Mouse (Mus musculus) lung, embryonic 16.5 days (tissue): ENCODE results near the gene Dbnl. TPM values are rescaled to one million over a fixed set of nuclear protein-coding genes. Genes with fewer than 3 reads are reported as not detected.
"Not testable (repeated sequence)": the region's sequence is repeated elsewhere in the genome, so short reads cannot be mapped to it uniquely, and the experiment has no call there.

Source experiments
- ATAC-seq: fragments of 200-750 bp; cut with Nextera tagmentation; 2 replicates; pipeline ENCODE4 v1.8.0; 2017; ENCODE audit warnings: low read depth, mild to moderate bottlenecking, moderate library complexity
- H3K27ac ChIP-seq: fragments of 300-500 bp; sonication (generic); 2 replicates; pipeline ENCODE4 v1.5.1; 2014; ENCODE audit warnings: mild to moderate bottlenecking, control low read depth, low read length
- H3K27me3 ChIP-seq: fragments of 300-500 bp; sonication (generic); 2 replicates; pipeline ENCODE4 v1.6.1; 2014; ENCODE audit warnings: low read depth, low read length, mixed read lengths; ENCODE audit not compliant: control insufficient read depth, insufficient read depth
- H3K36me3 ChIP-seq: fragments of 300-500 bp; sonication (generic); 2 replicates; pipeline ENCODE4 v1.6.1; 2014; ENCODE audit warnings: low read length; ENCODE audit not compliant: control insufficient read depth, insufficient read depth
- H3K4me1 ChIP-seq: fragments of 300-500 bp; sonication (generic); replicated peaks from 2 replicates; pipeline ENCODE4 v1.6.1; 2014; ENCODE audit warnings: low read length, mixed read lengths; ENCODE audit not compliant: control insufficient read depth, insufficient read depth
- H3K4me2 ChIP-seq: fragments of 300-500 bp; sonication (generic); 2 replicates; pipeline ENCODE4 v1.6.1; 2014; ENCODE audit warnings: low read depth, low read length, control low read depth
- H3K4me3 ChIP-seq: fragments of 300-500 bp; sonication (generic); 2 replicates; pipeline ENCODE4 v1.5.1; 2014; ENCODE audit warnings: mild to moderate bottlenecking, low read length, control low read depth
- H3K9ac ChIP-seq: fragments of 300-500 bp; sonication (generic); 2 replicates; pipeline ENCODE4 v1.6.1; 2014; ENCODE audit warnings: low read length, control low read depth
- H3K9me3 ChIP-seq: fragments of 300-500 bp; sonication (generic); 2 replicates; pipeline ENCODE4 v1.6.1; 2016; ENCODE audit warnings: low read length; ENCODE audit not compliant: control insufficient read depth
- WGBS: fragments of 180-500 bp; shearing (Covaris S2); extraction: QIAGEN DNeasy Blood & Tissue Kit; methylation state at CpG from one replicate; pipeline ENCODE4 v1.1.7; 2014; 5-methylcytosine and 5-hydroxymethylcytosine counted together
- polyA plus RNA-seq: library from polyadenylated mRNA; unstranded; fragments of >200 nt; fragmentation: Nextera tagmentation; extraction: Ambion mirVana; gene quantifications from 2 replicates; pipeline ENCODE4 v1.2.1, GENCODE M21; 2015

The Dbnl gene
- polyA plus RNA-seq, 1 experiment from 2014 or later: 111 TPM

DNA sequence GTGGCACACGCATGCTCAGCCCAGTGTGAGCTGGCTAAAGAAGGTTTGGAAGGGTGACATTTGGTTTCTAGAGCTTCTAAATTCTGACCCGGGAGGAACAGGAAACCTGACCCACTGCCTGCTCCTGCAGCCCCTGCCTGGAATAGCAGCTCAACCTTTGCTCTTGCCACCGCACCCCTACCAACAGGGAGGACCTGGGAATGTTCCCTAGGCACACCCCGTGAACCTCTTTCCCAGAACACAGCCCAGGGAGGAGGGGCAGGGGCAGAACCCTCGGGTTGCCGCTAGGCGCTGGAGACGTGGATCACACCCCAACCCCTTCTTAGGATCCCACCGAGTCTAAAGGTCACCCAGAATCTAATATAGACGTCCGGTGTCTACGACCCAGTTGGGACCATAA, 13.7 kb downstream of the Dbnl start:
- 58% methylated on average over 12 of the region's 12 CpGs for WGBS
- Histone ChIP-seq H3K27ac (peak overlapping the region; percentile 18; the same call in 1 of the 2 replicates), H3K27me3 (no peaks in the 10 kb centered on the region), H3K4me1 (peaks cover 19% of the 10 kb centered on the region), H3K9me3 (no peaks in the 10 kb centered on the region), H3K36me3 (peaks cover 19% of the 10 kb centered on the region), H3K4me2 (no peak overlapping the region), H3K4me3 (no peak overlapping the region), H3K9ac (no peak overlapping the region)
- ATAC-seq: no peak

DNA sequence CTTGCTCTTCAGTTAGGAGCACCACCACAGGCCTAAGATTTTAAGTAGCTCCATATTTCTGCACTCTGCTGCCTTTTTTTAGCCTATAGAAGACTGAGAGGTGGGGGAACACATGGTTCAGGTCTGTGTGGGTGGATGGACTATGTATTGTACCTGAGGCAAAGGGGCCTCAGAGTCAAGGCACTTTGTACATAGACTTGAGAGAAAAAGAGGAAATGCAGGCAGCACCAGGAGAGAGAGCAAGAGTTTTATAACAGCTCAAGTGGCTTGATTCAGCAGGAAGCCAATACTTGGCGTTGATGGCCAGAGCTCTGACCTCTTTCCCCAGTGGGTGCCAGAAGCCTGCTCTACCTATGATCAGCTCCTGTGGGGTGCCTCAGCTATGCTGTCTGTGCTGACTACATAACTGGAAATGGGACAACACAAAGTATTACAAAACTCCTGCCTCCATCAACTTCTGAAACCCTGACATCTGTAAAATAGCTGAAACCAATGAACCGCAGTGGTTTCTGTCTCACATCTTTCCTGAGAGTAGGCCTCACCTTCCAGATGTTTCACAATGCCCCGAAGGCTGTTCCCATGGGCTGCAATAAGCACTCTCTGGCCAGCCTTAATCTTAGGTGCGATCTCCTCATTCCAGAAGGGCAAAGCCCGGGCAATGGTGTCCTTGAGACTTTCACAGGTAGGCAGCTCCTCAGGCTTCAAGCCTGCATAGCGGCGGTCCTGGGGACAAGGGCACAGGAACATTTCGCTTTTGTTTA, 14.3 kb downstream of the Dbnl start:
- WGBS: 54% methylated on average over 8 of the region's 8 CpGs
- Histone ChIP-seq H3K4me3 (no peak overlapping the region), H3K4me2 (no peak overlapping the region), H3K27me3 (no peaks in the 10 kb centered on the region), H3K9me3 (no peaks in the 10 kb centered on the region), H3K4me1 (peaks cover 19% of the 10 kb centered on the region), H3K36me3 (peaks cover 13% of the 10 kb centered on the region), H3K9ac (no peak overlapping the region; the same call in 1 of the 2 replicates), H3K27ac (peak overlapping the region; percentile 18; the same call in 1 of the 2 replicates)
- peak; percentile 11; the same call in 1 of the 2 replicates for ATAC-seq

DNA sequence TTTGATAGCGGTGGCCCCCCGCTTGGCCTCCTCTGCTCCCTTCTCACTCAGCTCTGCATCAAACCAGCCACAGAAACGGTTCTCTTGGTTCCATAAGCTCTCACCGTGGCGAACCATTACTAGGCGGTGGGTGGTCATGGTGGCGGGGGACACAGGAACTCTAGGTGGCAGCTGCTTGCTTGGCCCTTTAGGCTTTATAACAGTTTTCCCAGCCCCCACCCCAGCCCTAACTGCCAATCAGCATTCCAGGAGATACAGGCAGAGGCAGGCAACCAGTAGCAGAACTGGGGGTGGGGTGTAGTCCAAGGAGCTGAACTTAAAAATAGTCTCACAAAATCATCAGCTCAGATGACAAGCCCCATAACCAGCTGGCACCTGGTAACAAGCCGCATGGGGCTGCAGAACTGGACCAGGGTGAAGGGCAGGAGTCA, 15.3 kb downstream of the Dbnl start, which contains the start of gene Pgam2:
Gene Pgam2, minus strand, starts transcription at position 183 of the 431 bp plus-strand sequence.
- no peak for ATAC-seq
- Histone ChIP-seq H3K27ac (peak within 1 kb of the TSS; percentile 18; the same call in 1 of the 2 replicates), H3K4me3 (no peak within 1 kb of the TSS), H3K4me2 (0 out of 2 replicates have a peak within 1 kb of the TSS, but pooled peaks have one; percentile 3), H3K4me1 (peaks cover 19% of the 10 kb centered on the region), H3K9me3 (no peaks in the 10 kb centered on the region), H3K9ac (no peak within 1 kb of the TSS; the same call in 1 of the 2 replicates), H3K27me3 (no peaks in the 10 kb centered on the region), H3K36me3 (peaks cover 6% of the 10 kb centered on the region)
- 37% methylated on average over 8 of the region's 8 CpGs for WGBS

DNA sequence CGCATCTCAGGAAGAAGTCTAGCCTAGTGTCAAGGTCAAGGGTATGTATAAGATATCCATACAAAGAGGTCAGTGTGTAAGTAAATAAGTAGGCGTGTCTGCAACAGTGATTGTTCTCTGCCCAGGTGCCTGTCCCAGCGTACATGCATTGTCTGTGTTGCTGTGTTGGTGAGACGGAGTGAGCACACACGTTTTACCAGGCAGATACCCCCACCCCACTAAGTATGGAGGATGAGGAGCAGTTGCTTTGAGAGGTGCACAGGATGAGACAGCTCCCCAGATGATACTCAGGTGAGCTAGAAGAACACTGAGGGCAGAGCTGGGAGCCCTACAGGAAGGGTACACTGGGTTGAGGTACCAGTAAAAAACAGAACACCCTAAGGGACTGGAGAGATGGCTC, 15.9 kb downstream of the Dbnl start:
- H3K27ac ChIP-seq: no peak overlapping the region
- whole genome bisulfite sequencing: 54% methylated on average over 5 of the region's 5 CpGs

DNA sequence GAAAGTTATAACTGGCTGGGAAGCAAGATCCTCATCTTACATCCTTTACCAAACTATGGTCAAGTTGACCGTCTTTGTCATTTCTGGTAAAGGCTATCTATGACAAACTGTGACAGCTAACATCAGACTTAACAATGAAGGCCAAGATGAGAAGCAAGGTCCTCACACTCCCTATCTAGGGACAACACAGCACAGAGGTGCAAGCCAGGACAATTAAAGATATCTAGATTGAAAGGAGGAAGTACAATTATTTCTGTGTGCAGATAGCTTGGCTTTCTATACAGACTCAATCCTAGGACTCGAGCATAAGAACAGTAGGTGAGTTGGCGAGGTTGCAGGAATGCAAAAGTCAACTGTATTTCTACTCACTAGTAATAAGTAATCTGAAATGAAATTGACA, 17.4 kb downstream of the Dbnl start:
- no peak for ATAC-seq
- no peaks in the 10 kb centered on the region for H3K9me3 ChIP-seq
- H3K27me3 ChIP-seq: no peaks in the 10 kb centered on the region
- no peak overlapping the region for H3K4me3 ChIP-seq
- no peak overlapping the region for H3K27ac ChIP-seq
- H3K4me2 ChIP-seq: no peak overlapping the region
- H3K36me3 ChIP-seq: no peaks in the 10 kb centered on the region; the same call in 1 of the 2 replicates
- 78% methylated on average over 3 of the region's 3 CpGs for WGBS
- H3K4me1 ChIP-seq: peaks cover 14% of the 10 kb centered on the region
- no peak overlapping the region for H3K9ac ChIP-seq

More for the DNA sequence above, 15.9 kb downstream of the Dbnl start:
- H3K27me3 ChIP-seq: no peaks in the 10 kb centered on the region
- H3K4me1 ChIP-seq: peaks cover 19% of the 10 kb centered on the region
- H3K9me3 ChIP-seq: no peaks in the 10 kb centered on the region
- H3K4me2 ChIP-seq: no peak overlapping the region
- no peak overlapping the region for H3K4me3 ChIP-seq
- H3K9ac ChIP-seq: no peak overlapping the region
- no peak for ATAC-seq
- H3K36me3 ChIP-seq: no peaks in the 10 kb centered on the region; the same call in none of the 2 replicates

DNA sequence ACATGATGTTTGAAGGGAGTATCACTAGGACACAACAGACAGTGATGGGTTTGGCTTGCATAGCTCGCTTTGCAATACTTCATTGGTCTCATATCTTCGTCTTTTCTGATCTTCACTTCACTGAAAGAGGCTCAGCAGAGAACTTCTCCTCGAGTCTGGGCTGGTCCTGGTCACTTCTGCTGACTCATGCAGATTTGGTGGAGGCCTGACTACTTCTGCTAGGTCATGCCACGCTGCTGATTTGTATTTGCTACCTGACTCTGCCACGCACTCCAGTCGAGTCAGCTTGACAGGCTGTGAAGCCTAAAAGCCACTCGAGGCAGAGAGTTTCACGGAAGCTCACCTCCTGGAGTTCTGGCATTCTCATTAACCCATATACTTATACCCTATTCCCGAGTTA, 19.7 kb downstream of the Dbnl start:
- Histone ChIP-seq H3K4me3 (no peak overlapping the region), H3K36me3 (no peaks in the 10 kb centered on the region), H3K9ac (no peak overlapping the region), H3K27ac (no peak overlapping the region), H3K9me3 (no peaks in the 10 kb centered on the region), H3K27me3 (no peaks in the 10 kb centered on the region), H3K4me1 (peaks cover 8% of the 10 kb centered on the region), H3K4me2 (no peak overlapping the region)
- 79% methylated on average over 9 of the region's 9 CpGs for WGBS
- ATAC-seq: no peak

DNA sequence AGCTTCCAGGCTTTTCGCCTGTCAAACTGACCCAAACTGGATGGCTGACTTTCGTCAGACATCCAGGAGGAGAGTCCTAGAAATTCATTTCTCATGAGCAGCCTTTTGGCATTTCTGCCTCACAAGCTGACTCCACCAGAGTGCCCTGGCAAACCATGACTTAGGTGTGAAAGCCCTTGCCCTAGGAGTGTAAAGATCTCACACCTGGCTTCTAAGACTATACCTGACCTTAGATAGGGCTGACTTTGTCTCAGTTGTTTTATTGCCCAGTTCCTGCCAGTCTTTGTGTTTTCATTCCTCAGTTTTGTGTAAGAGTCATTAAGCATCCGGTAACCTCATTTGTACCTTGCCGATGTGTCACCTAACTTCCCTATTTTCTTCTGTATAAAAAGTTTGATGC, 21.2 kb downstream of the Dbnl start:
- H3K36me3 ChIP-seq, H3K4me3 ChIP-seq, H3K9me3 ChIP-seq, H3K4me2 ChIP-seq, H3K27me3 ChIP-seq, H3K4me1 ChIP-seq, ATAC-seq, H3K27ac ChIP-seq, H3K9ac ChIP-seq: not testable (repeated sequence)
- WGBS: 88% methylated on average over 4 of the region's 4 CpGs

DNA sequence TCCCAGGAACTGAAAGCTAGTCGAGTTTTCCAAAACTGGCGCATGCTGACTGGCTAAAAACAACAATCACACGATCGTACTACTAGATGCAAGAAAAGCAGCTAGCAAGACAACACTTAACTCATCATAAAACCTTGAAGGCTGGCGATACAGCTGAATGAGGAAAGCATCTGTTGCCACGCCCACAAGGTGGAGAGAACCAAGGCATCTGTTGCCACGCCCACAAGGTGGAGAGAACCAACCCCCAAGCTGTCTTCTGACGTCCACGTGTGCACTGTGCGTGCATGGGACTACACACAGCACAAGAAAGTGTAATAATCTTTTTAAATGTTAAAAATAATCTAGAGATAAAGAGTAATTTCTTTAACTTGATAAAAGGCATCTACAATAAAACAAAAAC, 25.1 kb downstream of the Dbnl start:
- no peaks in the 10 kb centered on the region for H3K36me3 ChIP-seq

DNA sequence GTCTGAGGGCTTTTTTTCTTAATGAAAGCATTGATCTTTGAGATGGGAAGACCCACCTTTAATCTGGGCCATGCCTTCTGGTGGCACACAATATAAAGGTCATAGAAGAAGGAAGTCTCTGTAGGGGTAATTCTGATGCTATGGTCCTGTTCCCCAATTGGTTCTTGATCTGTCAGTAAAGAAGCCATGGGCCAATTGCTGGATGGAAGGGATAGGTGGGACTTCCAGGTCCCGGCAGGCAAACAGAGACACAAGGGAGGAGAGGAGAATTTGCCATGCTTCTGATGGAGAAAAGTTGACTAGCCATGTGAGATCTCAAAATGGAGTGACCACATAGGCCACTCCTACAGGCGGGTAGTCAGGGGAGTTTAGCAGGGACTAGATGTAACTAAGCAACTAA, 30.9 kb downstream of the Dbnl start:
- H3K9me3 ChIP-seq: no peaks in the 10 kb centered on the region
- ATAC-seq: no peak

More for the DNA sequence above, 25.1 kb downstream of the Dbnl start:
- Histone ChIP-seq H3K27me3 (no peaks in the 10 kb centered on the region), H3K4me2 (no peak overlapping the region), H3K9ac (no peak overlapping the region), H3K27ac (no peak overlapping the region), H3K4me1 (no peaks in the 10 kb centered on the region), H3K9me3 (no peaks in the 10 kb centered on the region), H3K4me3 (no peak overlapping the region)
- ATAC-seq: no peak
- WGBS: 72% methylated on average over 10 of the region's 10 CpGs

More for the DNA sequence above, 30.9 kb downstream of the Dbnl start:
- Histone ChIP-seq H3K9ac (no peak overlapping the region), H3K36me3 (no peaks in the 10 kb centered on the region), H3K4me3 (no peak overlapping the region), H3K27me3 (no peaks in the 10 kb centered on the region), H3K4me1 (no peaks in the 10 kb centered on the region), H3K4me2 (no peak overlapping the region), H3K27ac (no peak overlapping the region)
- 63% methylated on average over 2 of the region's 2 CpGs for WGBS
